Mouse (Mus musculus) limb, embryonic 11.5 days (tissue): ENCODE results near the gene Fam214b. TPM values are rescaled to one million over a fixed set of nuclear protein-coding genes. Genes with fewer than 3 reads are reported as not detected.

Source experiments
- ATAC-seq: fragments of 200-750 bp; cut with Nextera tagmentation; 2 replicates; pipeline ENCODE4 v1.8.0; 2017; ENCODE audit warnings: low read depth; ENCODE audit not compliant: insufficient number of reproducible peaks, low FRiP score, low TSS enrichment
- DNase-seq: peaks from one replicate; pipeline ENCODE4 v3.0.0-alpha.2; 2015; ENCODE audit warnings: low spot score
- H3K27ac ChIP-seq: fragments of 300-500 bp; sonication (generic); replicated peaks from 2 replicates; pipeline ENCODE4 v1.5.1; 2014; ENCODE audit warnings: low read depth, mild to moderate bottlenecking, low read length
- H3K27me3 ChIP-seq: fragments of 300-500 bp; sonication (generic); 2 replicates; pipeline ENCODE4 v1.6.1; 2014; ENCODE audit warnings: mild to moderate bottlenecking, low read length, mixed read lengths; ENCODE audit not compliant: control insufficient read depth, insufficient read depth
- H3K36me3 ChIP-seq: fragments of 300-500 bp; sonication (generic); 2 replicates; pipeline ENCODE4 v1.6.1; 2014; ENCODE audit warnings: mild to moderate bottlenecking, low read length, moderate library complexity, mixed read lengths; ENCODE audit not compliant: control insufficient read depth, insufficient read depth
- H3K4me1 ChIP-seq: fragments of 300-500 bp; sonication (generic); 2 replicates; pipeline ENCODE4 v1.6.1; 2014; ENCODE audit warnings: low read length, mixed read lengths; ENCODE audit not compliant: control insufficient read depth, insufficient read depth
- H3K4me2 ChIP-seq: fragments of 300-500 bp; sonication (generic); 2 replicates; pipeline ENCODE4 v1.6.1; 2014; ENCODE audit warnings: low read depth, mild to moderate bottlenecking, moderate library complexity; ENCODE audit not compliant: severe bottlenecking
- H3K4me3 ChIP-seq: fragments of 300-500 bp; sonication (generic); 2 replicates; pipeline ENCODE4 v1.5.1; 2014; ENCODE audit warnings: low read depth, low read length
- H3K9ac ChIP-seq: fragments of 300-500 bp; sonication (generic); 2 replicates; pipeline ENCODE4 v1.6.1; 2014; ENCODE audit warnings: mild to moderate bottlenecking, low read length
- H3K9me3 ChIP-seq: fragments of 300-500 bp; sonication (generic); 2 replicates; pipeline ENCODE4 v1.6.1; 2016; ENCODE audit warnings: low read length; ENCODE audit not compliant: control insufficient read depth
- WGBS: fragments of 180-500 bp; shearing (Covaris S2); extraction: QIAGEN DNeasy Blood & Tissue Kit; methylation state at CpG from one replicate; pipeline ENCODE4 v1.1.7; 2014; 5-methylcytosine and 5-hydroxymethylcytosine counted together
- polyA plus RNA-seq: library from polyadenylated mRNA; unstranded; fragments of >200 nt; fragmentation: Nextera tagmentation; extraction: Ambion mirVana; gene quantifications from 2 replicates; pipeline ENCODE4 v1.2.1, GENCODE M21; 2014

Gene Fam214b
- polyA plus RNA-seq, 1 experiment from 2014 or later: 6.0 TPM

DNA sequence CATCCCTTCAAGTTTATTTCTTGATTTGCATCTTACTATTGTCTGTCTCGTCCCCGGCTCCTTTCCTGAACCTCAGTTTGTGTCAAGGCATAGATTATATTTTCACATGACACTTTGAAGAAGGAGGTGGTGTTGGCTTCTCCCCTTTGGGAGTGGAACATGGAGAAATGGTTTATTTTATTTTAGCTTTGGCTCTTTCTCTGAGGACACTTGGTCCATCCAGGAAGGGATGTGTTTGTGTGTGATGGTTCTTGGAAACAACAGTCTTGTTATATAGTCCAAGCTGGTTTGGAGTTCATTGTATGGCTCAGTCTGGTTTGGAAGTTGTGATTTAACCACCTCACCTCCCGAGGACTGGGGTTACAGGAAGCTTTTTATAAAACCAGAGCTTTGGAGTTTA lies 13.7 kb upstream of the Fam214b start:
- no peak for ATAC-seq
- Histone ChIP-seq H3K9ac (no peak overlapping the region), H3K36me3 (no peaks in the 10 kb centered on the region), H3K9me3 (no peaks in the 10 kb centered on the region), H3K4me2 (peak overlapping the region; percentile 96), H3K27me3 (peaks cover 17% of the 10 kb centered on the region; the same call in 1 of the 2 replicates), H3K4me3 (peak overlapping the region; percentile 56), H3K27ac (no peak overlapping the region), H3K4me1 (0 out of 2 replicates have a peak, but pooled peaks cover 4% of the 10 kb centered on the region)
- 51% methylated on average over 3 of the region's 3 CpGs for WGBS
- no peak for DNase-seq

GRCm38 (mm10) chr4:43058753-43059654 lies 13.0 kb upstream of the Fam214b start, which contains the start of gene Unc13b:
Gene Unc13b (plus strand): TSS chr4:43058953.
- 1% methylated on average over 88 of the region's 90 CpGs for WGBS
- Histone ChIP-seq H3K4me2 (peak within 1 kb of the TSS; percentile 96), H3K4me3 (peak within 1 kb of the TSS; percentile 56), H3K9ac (peak within 1 kb of the TSS; percentile 57), H3K27ac (no peak within 1 kb of the TSS), H3K9me3 (no peaks in the 10 kb centered on the region), H3K36me3 (no peaks in the 10 kb centered on the region), H3K4me1 (0 out of 2 replicates have a peak, but pooled peaks cover 4% of the 10 kb centered on the region), H3K27me3 (peaks cover 17% of the 10 kb centered on the region; the same call in 1 of the 2 replicates)
- ATAC-seq: peak; percentile 87
- peak; percentile 88 for DNase-seq

DNA sequence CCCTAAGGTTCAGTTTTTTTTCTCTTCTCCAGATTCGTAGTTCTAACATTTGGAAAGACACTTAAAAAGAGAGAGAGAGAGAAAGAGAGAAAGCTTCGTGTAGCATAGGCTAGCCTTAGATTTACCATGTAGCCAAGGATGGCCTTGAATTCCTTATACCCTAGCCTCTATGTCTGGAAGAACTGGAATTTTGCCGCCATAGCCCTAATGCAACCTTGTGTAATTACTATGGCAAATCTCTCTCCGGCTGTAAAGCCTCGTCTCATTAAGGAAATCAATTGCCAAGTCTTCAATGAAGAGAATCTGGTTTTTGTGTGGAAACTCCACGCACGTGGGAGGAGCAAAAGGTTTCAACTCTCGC lies 12.4 kb upstream of the Fam214b start:
- H3K4me1 ChIP-seq: 0 out of 2 replicates have a peak, but pooled peaks cover 4% of the 10 kb centered on the region
- peaks cover 17% of the 10 kb centered on the region; the same call in 1 of the 2 replicates for H3K27me3 ChIP-seq
- H3K27ac ChIP-seq: no peak overlapping the region
- H3K9me3 ChIP-seq: no peaks in the 10 kb centered on the region
- peak overlapping the region; percentile 96 for H3K4me2 ChIP-seq
- H3K4me3 ChIP-seq: peak overlapping the region; percentile 56; the same call in 1 of the 2 replicates
- H3K9ac ChIP-seq: no peak overlapping the region
- ATAC-seq: peak; percentile 20; the same call in 1 of the 2 replicates
- no peak for DNase-seq
- no peaks in the 10 kb centered on the region for H3K36me3 ChIP-seq
- 26% methylated on average over 8 of the region's 8 CpGs for WGBS

DNA sequence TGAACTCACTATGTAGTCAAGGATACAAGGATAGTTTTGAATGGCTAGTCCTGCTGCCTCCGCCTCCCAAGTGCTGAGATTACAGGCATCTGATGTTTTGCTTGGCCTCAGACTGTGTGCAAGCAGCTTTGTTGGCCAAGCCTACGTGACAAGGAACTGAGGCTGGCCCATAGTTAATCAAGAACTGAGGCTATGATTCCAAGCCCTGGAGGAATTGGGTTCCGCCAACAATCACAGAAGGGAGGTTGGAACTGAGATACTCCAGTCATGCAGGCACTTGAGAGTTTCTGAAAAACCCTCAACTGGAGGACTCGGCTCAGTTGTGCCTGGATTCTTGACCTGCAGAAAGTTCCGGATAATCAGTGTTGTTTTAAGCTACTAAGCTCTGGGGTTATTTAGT lies 11.6 kb upstream of the Fam214b start:
- H3K9me3 ChIP-seq: no peaks in the 10 kb centered on the region
- no peak overlapping the region for H3K4me2 ChIP-seq
- DNase-seq: no peak
- peaks cover 17% of the 10 kb centered on the region; the same call in 1 of the 2 replicates for H3K27me3 ChIP-seq
- no peak for ATAC-seq
- H3K9ac ChIP-seq: no peak overlapping the region
- 91% methylated on average over 5 of the region's 5 CpGs for WGBS
- no peak overlapping the region for H3K4me3 ChIP-seq
- H3K27ac ChIP-seq: no peak overlapping the region
- 0 out of 2 replicates have a peak, but pooled peaks cover 4% of the 10 kb centered on the region for H3K4me1 ChIP-seq
- no peaks in the 10 kb centered on the region for H3K36me3 ChIP-seq

DNA sequence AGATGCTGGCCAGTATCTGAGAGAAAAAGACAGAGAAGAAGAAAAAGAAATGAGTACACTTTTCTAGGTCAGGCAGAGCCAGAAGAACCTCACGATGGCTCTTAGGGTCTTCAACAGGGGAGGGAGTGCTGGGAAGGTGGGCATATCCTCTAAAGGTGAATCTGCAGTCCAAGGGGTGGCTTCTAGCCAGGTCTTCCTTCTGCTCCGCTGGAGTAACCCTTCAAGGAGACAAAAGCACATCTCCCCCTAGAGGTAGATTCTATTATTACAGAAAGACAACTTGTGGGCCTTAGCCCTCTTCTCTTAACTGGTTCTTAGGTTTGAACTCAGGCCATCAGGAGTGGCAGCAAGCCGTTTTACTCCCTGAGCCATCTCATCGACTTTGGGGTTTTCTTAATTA lies 6.6 kb upstream of the Fam214b start:
- Histone ChIP-seq H3K27ac (no peak overlapping the region), H3K36me3 (no peaks in the 10 kb centered on the region), H3K27me3 (no peaks in the 10 kb centered on the region), H3K9me3 (no peaks in the 10 kb centered on the region), H3K4me3 (no peak overlapping the region), H3K4me1 (no peaks in the 10 kb centered on the region), H3K9ac (no peak overlapping the region), H3K4me2 (no peak overlapping the region)
- ATAC-seq (no peak), DNase-seq (no peak)
- WGBS: 7% methylated on average over 4 of the region's 4 CpGs

DNA sequence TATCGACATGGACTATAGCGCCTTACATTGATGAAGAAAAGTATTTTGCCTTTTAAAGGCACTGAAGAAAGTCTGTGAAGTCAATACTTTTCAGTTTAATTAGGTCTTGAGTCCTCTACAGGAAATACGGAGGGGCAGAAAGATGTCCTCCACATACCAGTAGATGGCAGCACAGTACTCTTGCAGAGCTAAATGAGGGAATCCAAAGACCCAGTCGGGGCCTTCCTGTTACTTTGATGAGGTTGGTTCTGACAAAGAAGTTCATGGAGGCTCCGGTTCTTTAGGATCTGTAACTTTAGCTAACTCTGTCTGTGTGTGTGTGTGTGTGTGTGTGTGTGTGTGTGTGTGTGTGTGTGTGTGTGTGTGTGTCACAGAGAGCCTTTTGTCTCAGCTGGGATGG lies 1.2 kb upstream of the Fam214b start:
- H3K9ac ChIP-seq: no peak overlapping the region
- 11% methylated on average over 5 of the region's 5 CpGs for WGBS
- DNase-seq (peak; percentile 72), ATAC-seq (no peak)
- no peaks in the 10 kb centered on the region for H3K9me3 ChIP-seq
- peaks cover 12% of the 10 kb centered on the region; the same call in 1 of the 2 replicates for H3K4me1 ChIP-seq
- no peak overlapping the region for H3K27ac ChIP-seq
- H3K4me3 ChIP-seq: no peak overlapping the region
- no peak overlapping the region for H3K4me2 ChIP-seq
- no peaks in the 10 kb centered on the region for H3K36me3 ChIP-seq
- no peaks in the 10 kb centered on the region for H3K27me3 ChIP-seq

DNA sequence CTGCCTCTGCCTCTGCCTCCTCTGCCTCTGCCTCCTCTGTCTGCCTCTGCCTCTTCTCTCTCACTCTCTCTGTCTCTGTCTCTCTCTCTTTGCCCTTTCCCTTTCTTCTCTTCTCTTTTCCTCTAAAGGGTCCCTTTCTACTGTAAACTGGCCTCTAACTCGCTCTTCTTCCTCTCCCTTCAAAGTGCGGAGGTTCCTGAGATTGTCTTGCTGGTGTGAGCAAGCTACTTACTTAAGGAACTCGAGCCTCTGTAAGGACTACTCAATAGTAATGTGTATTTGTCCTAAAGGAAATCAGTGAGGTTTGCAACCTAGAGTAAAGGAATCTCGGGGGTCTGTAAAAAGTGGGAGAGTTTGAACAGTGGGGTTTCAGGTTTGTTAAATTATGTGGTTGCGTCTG lies 587 bp upstream of the Fam214b start:
- no peaks in the 10 kb centered on the region for H3K27me3 ChIP-seq

DNA sequence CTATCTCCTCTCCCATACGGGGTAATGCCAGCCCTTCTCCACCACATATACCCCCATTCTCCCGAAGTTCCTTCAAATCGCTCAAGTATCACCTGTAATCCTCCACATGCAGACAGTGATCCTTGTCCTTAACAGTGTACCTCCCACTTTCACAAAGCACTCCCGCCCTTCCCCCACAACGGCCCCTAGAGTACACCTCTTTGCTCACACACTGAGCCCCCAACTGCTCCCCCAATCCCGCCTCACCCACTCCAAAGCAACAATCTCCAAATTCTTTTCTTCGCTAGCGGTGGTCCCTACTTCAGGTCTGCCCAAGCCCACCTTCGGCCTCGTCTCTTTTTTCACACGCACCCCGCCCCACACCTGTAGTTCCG lies 748 bp downstream of the Fam214b start:
- Histone ChIP-seq H3K4me1 (peaks cover 12% of the 10 kb centered on the region; the same call in 1 of the 2 replicates), H3K36me3 (no peaks in the 10 kb centered on the region), H3K4me2 (peak overlapping the region; percentile 64), H3K27ac (no peak overlapping the region), H3K27me3 (no peaks in the 10 kb centered on the region), H3K9me3 (no peaks in the 10 kb centered on the region), H3K4me3 (peak overlapping the region; percentile 47), H3K9ac (0 out of 2 replicates have a peak overlapping the region, but pooled peaks have one; percentile 17)
- WGBS: 8% methylated on average over 13 of the region's 13 CpGs
- DNase-seq: no peak
- peak; percentile 15; the same call in 1 of the 2 replicates for ATAC-seq

More for the DNA sequence above, 587 bp upstream of the Fam214b start:
- no peaks in the 10 kb centered on the region for H3K9me3 ChIP-seq
- peaks cover 12% of the 10 kb centered on the region; the same call in 1 of the 2 replicates for H3K4me1 ChIP-seq
- DNase-seq: no peak
- ATAC-seq: no peak
- no peak overlapping the region for H3K27ac ChIP-seq
- H3K4me3 ChIP-seq: no peak overlapping the region
- H3K4me2 ChIP-seq: no peak overlapping the region
- no peaks in the 10 kb centered on the region for H3K36me3 ChIP-seq
- 59% methylated on average over 5 of the region's 5 CpGs for WGBS
- no peak overlapping the region for H3K9ac ChIP-seq
